Mouse (Mus musculus): ENCODE measurements around the gene Nfat5. TPM values are rescaled to one million over a fixed set of nuclear protein-coding genes. Genes with fewer than 3 reads are reported as not detected.
A peak's percentile ranks its signal among the peaks of the same experiment; 100 is the strongest.

The Nfat5 gene
- 13.0 and 15.3 TPM in 2 replicates for polyA plus RNA-seq (2014; fragmentation: Nextera tagmentation; extraction: Ambion mirVana)

GRCm38 (mm10) chr8:107292928-107293601 lies at the start of gene Nfat5:
Gene Nfat5 (plus strand): TSS chr8:107293470.
- Histone ChIP-seq H3K4me2 (ENCODE audit: low read depth, severe bottlenecking) (peak within 1 kb of the TSS; percentile 54), H3K4me1 (ENCODE audit: control insufficient read depth, insufficient read depth, low read length) (no peaks in the 10 kb centered on the region), H3K9me3 (ENCODE audit: control insufficient read depth, low read length) (no peaks in the 10 kb centered on the region), H3K9ac (ENCODE audit: low read length) (peak within 1 kb of the TSS; percentile 95), H3K4me3 (ENCODE audit: low read depth, low read length) (peak within 1 kb of the TSS; percentile 92), H3K27me3 (ENCODE audit: control insufficient read depth, insufficient read depth, low read length) (no peaks in the 10 kb centered on the region), H3K27ac (replicated peaks; ENCODE audit: low read depth, low read length) (peak within 1 kb of the TSS; percentile 92), H3K36me3 (ENCODE audit: control insufficient read depth, insufficient read depth, low read length) (no peaks in the 10 kb centered on the region)
- WGBS, result 1% methylated on average over 47 of the region's 49 CpGs
- ATAC-seq (ENCODE audit: insufficient number of reproducible peaks, low FRiP score, low TSS enrichment, low read depth) (peak; percentile 87), DNase-seq (ENCODE audit: low spot score) (peak; percentile 100)

GRCm38 (mm10) chr8:107244218-107244617 lies 49.1 kb upstream of the Nfat5 start:
- Histone ChIP-seq H3K4me3 (ENCODE audit: low read depth, low read length) (no peak overlapping the region), H3K4me2 (ENCODE audit: low read depth, severe bottlenecking) (no peak overlapping the region), H3K9ac (ENCODE audit: low read length) (no peak overlapping the region), H3K27ac (replicated peaks; ENCODE audit: low read depth, low read length) (no peak overlapping the region), H3K27me3 (ENCODE audit: control insufficient read depth, insufficient read depth, low read length) (no peaks in the 10 kb centered on the region), H3K4me1 (ENCODE audit: control insufficient read depth, insufficient read depth, low read length) (no peaks in the 10 kb centered on the region), H3K9me3 (ENCODE audit: control insufficient read depth, low read length) (no peaks in the 10 kb centered on the region), H3K36me3 (ENCODE audit: control insufficient read depth, insufficient read depth, low read length) (no peaks in the 10 kb centered on the region)
- no peak for ATAC-seq (ENCODE audit: insufficient number of reproducible peaks, low FRiP score, low TSS enrichment, low read depth)
- 79% methylated on average over 8 of the region's 8 CpGs for WGBS
- no peak for DNase-seq (ENCODE audit: low spot score)

DNA sequence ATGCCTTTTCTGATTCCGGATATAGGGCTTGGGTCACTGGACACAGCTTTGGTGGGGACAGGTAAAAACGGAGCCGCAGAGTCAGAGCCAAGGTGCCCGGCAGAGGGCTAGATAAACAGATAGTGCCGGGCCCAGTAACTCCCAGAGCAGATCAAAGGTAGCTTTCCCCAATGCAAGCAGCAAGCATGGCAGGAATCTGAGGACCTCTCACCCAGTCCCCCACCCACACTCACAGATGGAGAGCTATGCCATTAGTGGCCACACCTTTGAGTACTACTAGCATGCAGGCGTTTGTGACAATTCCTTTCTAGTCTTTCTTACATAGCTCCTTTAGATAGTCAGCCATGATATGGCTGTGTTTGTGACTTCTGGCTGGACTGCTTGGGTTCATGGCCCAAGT lies 44.8 kb upstream of the Nfat5 start:
- ATAC-seq (ENCODE audit: insufficient number of reproducible peaks, low FRiP score, low TSS enrichment, low read depth) (no peak), DNase-seq (ENCODE audit: low spot score) (no peak)
- Histone ChIP-seq H3K4me3 (ENCODE audit: low read depth, low read length) (no peak overlapping the region), H3K9me3 (ENCODE audit: control insufficient read depth, low read length) (no peaks in the 10 kb centered on the region), H3K27ac (replicated peaks; ENCODE audit: low read depth, low read length) (no peak overlapping the region), H3K27me3 (ENCODE audit: control insufficient read depth, insufficient read depth, low read length) (no peaks in the 10 kb centered on the region), H3K4me2 (ENCODE audit: low read depth, severe bottlenecking) (no peak overlapping the region), H3K4me1 (ENCODE audit: control insufficient read depth, insufficient read depth, low read length) (no peaks in the 10 kb centered on the region), H3K9ac (ENCODE audit: low read length) (no peak overlapping the region), H3K36me3 (ENCODE audit: control insufficient read depth, insufficient read depth, low read length) (no peaks in the 10 kb centered on the region)
- 62% methylated on average over 6 of the region's 6 CpGs for WGBS

GRCm38 (mm10) chr8:107251481-107252104 lies 41.7 kb upstream of the Nfat5 start:
- no peaks in the 10 kb centered on the region for H3K36me3 ChIP-seq (ENCODE audit: control insufficient read depth, insufficient read depth, low read length)
- H3K4me1 ChIP-seq (ENCODE audit: control insufficient read depth, insufficient read depth, low read length), result no peaks in the 10 kb centered on the region
- H3K4me3 ChIP-seq (ENCODE audit: low read depth, low read length), result no peak overlapping the region
- no peak overlapping the region for H3K9ac ChIP-seq (ENCODE audit: low read length)
- H3K27ac ChIP-seq (replicated peaks; ENCODE audit: low read depth, low read length), result no peak overlapping the region
- WGBS, result 77% methylated on average over 5 of the region's 5 CpGs
- no peak for ATAC-seq (ENCODE audit: insufficient number of reproducible peaks, low FRiP score, low TSS enrichment, low read depth)
- no peaks in the 10 kb centered on the region for H3K9me3 ChIP-seq (ENCODE audit: control insufficient read depth, low read length)
- no peak overlapping the region for H3K4me2 ChIP-seq (ENCODE audit: low read depth, severe bottlenecking)
- H3K27me3 ChIP-seq (ENCODE audit: control insufficient read depth, insufficient read depth, low read length), result no peaks in the 10 kb centered on the region
- no peak for DNase-seq (ENCODE audit: low spot score)

- Histone ChIP-seq H3K9me3 (ENCODE audit: control insufficient read depth, low read length) (no peaks in the 10 kb centered on the region), H3K4me3 (ENCODE audit: low read depth, low read length) (no peak overlapping the region), H3K27me3 (ENCODE audit: control insufficient read depth, insufficient read depth, low read length) (no peaks in the 10 kb centered on the region), H3K36me3 (ENCODE audit: control insufficient read depth, insufficient read depth, low read length) (no peaks in the 10 kb centered on the region), H3K27ac (replicated peaks; ENCODE audit: low read depth, low read length) (no peak overlapping the region), H3K4me1 (ENCODE audit: control insufficient read depth, insufficient read depth, low read length) (no peaks in the 10 kb centered on the region), H3K9ac (ENCODE audit: low read length) (no peak overlapping the region), H3K4me2 (ENCODE audit: low read depth, severe bottlenecking) (no peak overlapping the region)
- DNase-seq (ENCODE audit: low spot score) (no peak), ATAC-seq (ENCODE audit: insufficient number of reproducible peaks, low FRiP score, low TSS enrichment, low read depth) (no peak)
- 75% methylated on average over 6 of the region's 6 CpGs for WGBS
Observed at GRCm38 (mm10) chr8:107253121-107253520, 40.1 kb upstream of the Nfat5 start.

GRCm38 (mm10) chr8:107254403-107254802 lies 38.9 kb upstream of the Nfat5 start:
- Histone ChIP-seq H3K36me3 (ENCODE audit: control insufficient read depth, insufficient read depth, low read length) (no peaks in the 10 kb centered on the region), H3K9ac (ENCODE audit: low read length) (no peak overlapping the region), H3K4me1 (ENCODE audit: control insufficient read depth, insufficient read depth, low read length) (no peaks in the 10 kb centered on the region), H3K9me3 (ENCODE audit: control insufficient read depth, low read length) (no peaks in the 10 kb centered on the region), H3K27me3 (ENCODE audit: control insufficient read depth, insufficient read depth, low read length) (no peaks in the 10 kb centered on the region), H3K4me3 (ENCODE audit: low read depth, low read length) (no peak overlapping the region), H3K27ac (replicated peaks; ENCODE audit: low read depth, low read length) (no peak overlapping the region), H3K4me2 (ENCODE audit: low read depth, severe bottlenecking) (no peak overlapping the region)
- DNase-seq (ENCODE audit: low spot score) (no peak), ATAC-seq (ENCODE audit: insufficient number of reproducible peaks, low FRiP score, low TSS enrichment, low read depth) (no peak)
- WGBS, result 62% methylated on average over 3 of the region's 3 CpGs

- H3K4me3 ChIP-seq (ENCODE audit: low read depth, low read length), result no peak overlapping the region
- no peaks in the 10 kb centered on the region for H3K27me3 ChIP-seq (ENCODE audit: control insufficient read depth, insufficient read depth, low read length)
- DNase-seq (ENCODE audit: low spot score), result no peak
- 77% methylated on average over 11 of the region's 11 CpGs for WGBS
- H3K9me3 ChIP-seq (ENCODE audit: control insufficient read depth, low read length), result no peaks in the 10 kb centered on the region
- H3K4me1 ChIP-seq (ENCODE audit: control insufficient read depth, insufficient read depth, low read length), result no peaks in the 10 kb centered on the region
- H3K9ac ChIP-seq (ENCODE audit: low read length), result no peak overlapping the region
- no peak for ATAC-seq (ENCODE audit: insufficient number of reproducible peaks, low FRiP score, low TSS enrichment, low read depth)
- H3K27ac ChIP-seq (replicated peaks; ENCODE audit: low read depth, low read length), result no peak overlapping the region
- H3K36me3 ChIP-seq (ENCODE audit: control insufficient read depth, insufficient read depth, low read length), result no peaks in the 10 kb centered on the region
- no peak overlapping the region for H3K4me2 ChIP-seq (ENCODE audit: low read depth, severe bottlenecking)
Observed at GRCm38 (mm10) chr8:107254951-107255457, 38.3 kb upstream of the Nfat5 start.

GRCm38 (mm10) chr8:107257223-107257622 lies 36.0 kb upstream of the Nfat5 start:
- 75% methylated on average over 5 of the region's 5 CpGs for WGBS
- ATAC-seq (ENCODE audit: insufficient number of reproducible peaks, low FRiP score, low TSS enrichment, low read depth), result no peak
- Histone ChIP-seq H3K9me3 (ENCODE audit: control insufficient read depth, low read length) (no peaks in the 10 kb centered on the region), H3K36me3 (ENCODE audit: control insufficient read depth, insufficient read depth, low read length) (no peaks in the 10 kb centered on the region), H3K4me3 (ENCODE audit: low read depth, low read length) (no peak overlapping the region), H3K4me2 (ENCODE audit: low read depth, severe bottlenecking) (no peak overlapping the region), H3K27me3 (ENCODE audit: control insufficient read depth, insufficient read depth, low read length) (no peaks in the 10 kb centered on the region), H3K27ac (replicated peaks; ENCODE audit: low read depth, low read length) (no peak overlapping the region), H3K9ac (ENCODE audit: low read length) (no peak overlapping the region), H3K4me1 (ENCODE audit: control insufficient read depth, insufficient read depth, low read length) (no peaks in the 10 kb centered on the region)
- DNase-seq (ENCODE audit: low spot score), result no peak

Measured in limb, embryonic 11.5 days (tissue).